Mouse (Mus musculus): Measurements from ENCODE around the gene Olfr599.
"Not testable (repeated sequence)": the region's sequence is repeated elsewhere in the genome, so short reads cannot be mapped to it uniquely, and the experiment has no call there.

The Olfr599 gene

GRCm38 (mm10) chr7:103335617-103336016 lies at the start of gene Olfr599:
Gene Olfr599 (plus strand): TSS chr7:103335917.
- DNase-seq: no peak

GRCm38 (mm10) chr7:103305348-103305747 lies 30.4 kb upstream of the Olfr599 start, which contains the start of gene Olfr596:
Gene Olfr596 (plus strand): TSS chr7:103305648.
- not testable (repeated sequence) for DNase-seq

GRCm38 (mm10) chr7:103316015-103316414 lies 19.7 kb upstream of the Olfr599 start, which contains the start of gene Olfr597:
Gene Olfr597 (plus strand): TSS chr7:103316315.
- not testable (repeated sequence) for DNase-seq

GRCm38 (mm10) chr7:103323268-103323667 lies 12.4 kb upstream of the Olfr599 start, which contains the start of gene Olfr598:
Gene Olfr598 (plus strand): TSS chr7:103323568.
- DNase-seq: no peak

- DNase-seq: no peak
Measured at GRCm38 (mm10) chr7:103349569-103349968, 13.9 kb downstream of the Olfr599 start, which contains the start of gene Olfr600. Gene Olfr600 (minus strand): TSS chr7:103349669.

- no peak for DNase-seq
Measured at GRCm38 (mm10) chr7:103362555-103362954, 26.8 kb downstream of the Olfr599 start, which contains the start of gene Olfr601. Gene Olfr601 (minus strand): TSS chr7:103362655.

GRCm38 (mm10) chr7:103386077-103386476 lies 50.4 kb downstream of the Olfr599 start, which contains the start of gene Olfr603:
Gene Olfr603 (minus strand): TSS chr7:103386177.
- no peak for DNase-seq

Data from thymus, postnatal 14 days (tissue).